Mouse (Mus musculus) neural tube, embryonic 14.5 days (tissue): ENCODE data around the gene Ppp1cc. TPM values are rescaled to one million over a fixed set of nuclear protein-coding genes. Genes with fewer than 3 reads are reported as not detected.
"Not testable (repeated sequence)": the region's sequence is repeated elsewhere in the genome, so short reads cannot be mapped to it uniquely, and the experiment has no call there.

Experiments
- ATAC-seq: fragments of 200-750 bp; cut with Nextera tagmentation; 2 replicates; pipeline ENCODE4 v1.8.0; 2017; ENCODE audit warnings: low read depth, mild to moderate bottlenecking, moderate TSS enrichment, moderate library complexity
- H3K27ac ChIP-seq: fragments of 300-500 bp; sonication (generic); 2 replicates; pipeline ENCODE4 v1.5.1; 2014; ENCODE audit warnings: low read depth, mild to moderate bottlenecking, control low read depth, low read length, moderate library complexity, mixed read lengths
- H3K27me3 ChIP-seq: fragments of 300-500 bp; sonication (generic); 2 replicates; pipeline ENCODE4 v1.6.1; 2014; ENCODE audit warnings: low read length; ENCODE audit not compliant: control insufficient read depth, insufficient read depth
- H3K36me3 ChIP-seq: fragments of 300-500 bp; sonication (generic); 2 replicates; pipeline ENCODE4 v1.6.1; 2014; ENCODE audit warnings: low read length, mixed read lengths; ENCODE audit not compliant: control insufficient read depth, insufficient read depth
- H3K4me1 ChIP-seq: fragments of 300-500 bp; sonication (generic); 2 replicates; pipeline ENCODE4 v1.6.1; 2014; ENCODE audit warnings: low read length; ENCODE audit not compliant: control insufficient read depth, insufficient read depth
- H3K4me2 ChIP-seq: fragments of 300-500 bp; sonication (generic); 2 replicates; pipeline ENCODE4 v1.6.1; 2014; ENCODE audit warnings: mild to moderate bottlenecking, low read depth, low read length, control low read depth
- H3K4me3 ChIP-seq: fragments of 300-500 bp; sonication (generic); 2 replicates; pipeline ENCODE4 v1.5.1; 2014; ENCODE audit warnings: low read depth, low read length, control low read depth, mixed read lengths
- H3K9ac ChIP-seq: fragments of 300-500 bp; sonication (generic); replicated peaks from 2 replicates; pipeline ENCODE4 v1.6.1; 2014; ENCODE audit warnings: low read depth, mild to moderate bottlenecking, control low read depth, low read length, mixed read lengths
- H3K9me3 ChIP-seq: fragments of 300-500 bp; sonication (generic); 2 replicates; pipeline ENCODE4 v1.6.1; 2016; ENCODE audit warnings: low read length; ENCODE audit not compliant: control insufficient read depth
- WGBS: fragments of 180-500 bp; shearing (Covaris S2); extraction: QIAGEN DNeasy Blood & Tissue Kit; methylation state at CpG from one replicate; pipeline ENCODE4 v1.1.7; 2014; 5-methylcytosine and 5-hydroxymethylcytosine counted together
- polyA plus RNA-seq: library from polyadenylated mRNA; unstranded; fragments of >200 nt; fragmentation: Nextera tagmentation; extraction: Ambion mirVana; gene quantifications from 2 replicates; pipeline ENCODE4 v1.2.1, GENCODE M21; 2014

The Ppp1cc gene
- polyA plus RNA-seq, 1 experiment from 2014 or later: 202 TPM

DNA sequence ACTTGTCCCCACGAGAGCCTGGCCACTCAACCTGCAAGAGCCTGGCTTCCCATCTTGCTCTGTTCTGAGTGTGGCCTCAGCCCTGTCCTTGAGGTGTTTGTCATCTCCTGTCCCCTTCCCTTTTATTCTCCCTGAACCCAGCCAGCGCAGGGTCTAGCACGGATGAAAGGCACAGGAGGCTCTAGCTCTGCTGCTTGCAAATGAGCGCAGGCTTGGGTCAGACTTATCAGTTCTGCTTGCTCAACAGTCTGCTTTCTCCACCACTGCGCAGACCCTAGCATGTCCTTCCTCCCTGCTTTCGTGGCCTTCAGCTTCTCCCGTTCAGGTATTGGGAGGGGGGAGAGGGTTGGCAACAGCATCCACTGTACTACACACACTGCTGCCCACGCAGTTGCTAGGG lies 54.0 kb downstream of the Ppp1cc start:
- Histone ChIP-seq H3K4me3 (no peak overlapping the region), H3K4me1 (peaks cover 5% of the 10 kb centered on the region; the same call in 1 of the 2 replicates), H3K27ac (no peak overlapping the region), H3K36me3 (no peaks in the 10 kb centered on the region), H3K4me2 (no peak overlapping the region), H3K9ac (no peak overlapping the region), H3K27me3 (no peaks in the 10 kb centered on the region), H3K9me3 (no peaks in the 10 kb centered on the region)
- ATAC-seq: no peak
- 87% methylated on average over 8 of the region's 8 CpGs for WGBS

DNA sequence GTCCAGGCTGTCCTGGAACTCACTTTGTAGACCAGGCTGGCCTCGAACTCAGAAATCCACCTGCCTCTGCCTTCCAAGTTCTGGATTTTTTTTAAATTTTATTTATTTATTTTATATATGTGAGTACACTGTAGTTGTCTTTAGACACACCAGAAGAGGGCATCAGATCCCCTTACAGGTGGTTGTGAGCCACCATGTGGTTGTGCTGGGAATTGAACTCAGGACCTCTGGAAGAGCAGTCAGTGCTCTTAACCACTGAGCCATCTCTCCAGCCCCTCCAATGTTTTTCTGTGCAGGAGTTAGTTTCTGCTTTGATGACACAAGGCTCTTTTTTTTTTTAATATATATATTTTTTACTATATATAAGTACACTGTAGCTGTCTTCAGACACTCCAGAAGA lies 54.7 kb downstream of the Ppp1cc start:
- not testable (repeated sequence) for H3K36me3 ChIP-seq, H3K4me1 ChIP-seq, H3K9ac ChIP-seq, ATAC-seq, H3K4me2 ChIP-seq, H3K27me3 ChIP-seq, H3K27ac ChIP-seq, H3K4me3 ChIP-seq, H3K9me3 ChIP-seq
- WGBS: 100% methylated on average over 1 of the region's 1 CpGs

- Histone ChIP-seq H3K27me3 (no peaks in the 10 kb centered on the region), H3K4me3 (no peak overlapping the region), H3K4me2 (no peak overlapping the region), H3K4me1 (peaks cover 5% of the 10 kb centered on the region; the same call in 1 of the 2 replicates), H3K9ac (no peak overlapping the region), H3K9me3 (no peaks in the 10 kb centered on the region), H3K27ac (no peak overlapping the region), H3K36me3 (no peaks in the 10 kb centered on the region)
- 82% methylated on average over 6 of the region's 6 CpGs for WGBS
- no peak for ATAC-seq
These were observed 55.8 kb downstream of the Ppp1cc start for GRCm38 (mm10) chr5:122213861-122214260.

DNA sequence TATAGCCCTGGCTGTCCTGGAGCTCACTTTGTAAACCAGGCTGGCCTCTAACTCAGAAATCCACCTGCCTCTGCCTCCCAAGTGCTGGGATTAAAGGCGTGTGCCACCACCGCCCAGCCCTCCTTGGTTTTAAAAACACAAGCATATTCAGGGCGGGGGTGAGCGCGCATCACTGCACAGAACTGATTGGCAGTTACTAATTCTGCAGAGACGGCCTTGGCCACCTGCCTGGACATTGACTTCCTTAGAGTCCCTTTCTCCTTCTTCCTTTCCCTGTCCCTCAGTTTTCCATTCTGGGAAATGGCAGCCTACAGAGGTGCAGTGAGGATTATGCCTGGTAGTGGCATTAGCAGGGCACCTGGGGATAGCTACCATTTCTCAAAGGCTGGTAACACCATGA lies 59.6 kb downstream of the Ppp1cc start:
- 88% methylated on average over 6 of the region's 6 CpGs for WGBS
- Histone ChIP-seq H3K27me3 (no peaks in the 10 kb centered on the region), H3K4me1 (no peaks in the 10 kb centered on the region), H3K9me3 (no peaks in the 10 kb centered on the region), H3K4me2 (no peak overlapping the region), H3K27ac (no peak overlapping the region), H3K9ac (no peak overlapping the region), H3K36me3 (no peaks in the 10 kb centered on the region), H3K4me3 (no peak overlapping the region)
- ATAC-seq: no peak

DNA sequence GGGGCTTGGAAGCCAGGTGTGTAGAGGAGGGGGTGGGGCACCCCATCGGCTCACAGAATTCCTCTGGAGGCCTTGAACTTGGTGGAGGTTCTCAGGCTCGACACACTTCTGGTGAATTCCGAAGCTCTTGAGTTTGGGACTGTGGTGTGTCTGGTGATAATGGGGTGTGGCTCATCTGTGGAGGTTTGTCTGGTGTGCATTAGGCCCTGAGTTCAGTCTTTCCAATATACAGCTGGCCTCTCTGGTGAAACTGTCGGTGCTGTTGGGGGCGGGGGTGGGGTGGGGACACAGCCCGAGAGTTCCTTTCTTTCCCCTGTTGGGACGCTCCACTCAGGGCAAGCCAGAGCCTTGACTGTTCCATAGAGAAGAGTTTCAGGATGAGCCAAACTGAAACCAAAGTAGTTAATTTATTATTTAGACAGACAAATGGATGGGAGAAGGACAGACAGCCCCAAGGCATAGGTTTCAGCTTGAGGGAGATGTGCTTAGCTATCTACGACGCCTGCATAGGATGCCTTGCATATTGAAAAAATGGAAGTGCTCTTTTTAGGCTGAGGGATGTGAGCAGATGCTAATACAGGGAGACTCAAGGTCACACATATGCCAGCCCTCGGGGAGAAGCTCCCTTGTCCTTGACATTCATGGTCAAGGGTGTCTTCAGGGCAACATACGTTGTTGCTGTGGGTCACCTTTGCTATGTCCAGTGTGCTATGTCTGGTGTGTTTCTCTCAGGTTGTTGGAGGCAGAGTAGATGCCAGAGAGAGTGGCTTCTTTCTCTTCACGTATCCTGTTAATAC lies 60.2 kb downstream of the Ppp1cc start:
- no peak overlapping the region for H3K4me3 ChIP-seq
- no peak overlapping the region for H3K27ac ChIP-seq
- H3K9ac ChIP-seq: no peak overlapping the region
- no peaks in the 10 kb centered on the region for H3K36me3 ChIP-seq
- no peaks in the 10 kb centered on the region for H3K4me1 ChIP-seq
- no peak overlapping the region for H3K4me2 ChIP-seq
- no peaks in the 10 kb centered on the region for H3K9me3 ChIP-seq
- no peak for ATAC-seq
- H3K27me3 ChIP-seq: no peaks in the 10 kb centered on the region
- 87% methylated on average over 12 of the region's 12 CpGs for WGBS

DNA sequence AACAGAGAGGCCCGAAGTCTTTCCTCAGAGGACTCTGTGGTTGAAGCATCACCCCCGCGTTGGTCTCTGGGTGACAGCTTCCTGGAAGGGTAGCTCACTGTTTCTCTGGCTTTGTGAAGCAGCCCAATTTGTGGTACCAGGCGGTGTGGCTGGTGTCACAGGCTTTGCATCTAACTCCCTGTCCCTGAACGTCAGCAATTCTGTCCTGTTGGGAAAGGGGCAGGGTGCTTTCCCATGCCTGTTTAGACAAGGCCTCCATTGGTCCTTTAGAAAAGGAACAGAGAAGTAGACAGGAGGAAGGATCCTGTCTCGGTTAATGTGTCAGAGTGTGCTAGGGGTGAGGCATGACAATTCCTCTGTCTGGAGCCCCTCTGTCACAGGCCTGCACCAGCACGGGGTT lies 60.9 kb downstream of the Ppp1cc start:
- Histone ChIP-seq H3K27ac (no peak overlapping the region), H3K9me3 (no peaks in the 10 kb centered on the region), H3K36me3 (no peaks in the 10 kb centered on the region), H3K9ac (no peak overlapping the region), H3K4me3 (no peak overlapping the region), H3K4me1 (no peaks in the 10 kb centered on the region), H3K27me3 (no peaks in the 10 kb centered on the region), H3K4me2 (no peak overlapping the region)
- no peak for ATAC-seq
- WGBS: 79% methylated on average over 7 of the region's 7 CpGs

GRCm38 (mm10) chr5:122219655-122220629 lies 61.9 kb downstream of the Ppp1cc start:
- Histone ChIP-seq H3K4me3 (no peak overlapping the region), H3K27ac (no peak overlapping the region), H3K27me3 (no peaks in the 10 kb centered on the region), H3K9me3 (no peaks in the 10 kb centered on the region), H3K9ac (0 out of 2 replicates have a peak overlapping the region, but pooled peaks have one; percentile 7), H3K4me1 (no peaks in the 10 kb centered on the region), H3K36me3 (no peaks in the 10 kb centered on the region), H3K4me2 (no peak overlapping the region)
- ATAC-seq: no peak
- WGBS: 75% methylated on average over 18 of the region's 18 CpGs

- 92% methylated on average over 4 of the region's 4 CpGs for WGBS
- no peak for ATAC-seq
- H3K4me2 ChIP-seq: no peak overlapping the region
- H3K27ac ChIP-seq: no peak overlapping the region
- H3K9ac ChIP-seq: no peak overlapping the region
- H3K4me1 ChIP-seq: no peaks in the 10 kb centered on the region
- H3K9me3 ChIP-seq: no peaks in the 10 kb centered on the region
- H3K36me3 ChIP-seq: no peaks in the 10 kb centered on the region
- H3K4me3 ChIP-seq: no peak overlapping the region
- no peaks in the 10 kb centered on the region for H3K27me3 ChIP-seq
These were observed 63.0 kb downstream of the Ppp1cc start for GRCm38 (mm10) chr5:122221085-122221484.

DNA sequence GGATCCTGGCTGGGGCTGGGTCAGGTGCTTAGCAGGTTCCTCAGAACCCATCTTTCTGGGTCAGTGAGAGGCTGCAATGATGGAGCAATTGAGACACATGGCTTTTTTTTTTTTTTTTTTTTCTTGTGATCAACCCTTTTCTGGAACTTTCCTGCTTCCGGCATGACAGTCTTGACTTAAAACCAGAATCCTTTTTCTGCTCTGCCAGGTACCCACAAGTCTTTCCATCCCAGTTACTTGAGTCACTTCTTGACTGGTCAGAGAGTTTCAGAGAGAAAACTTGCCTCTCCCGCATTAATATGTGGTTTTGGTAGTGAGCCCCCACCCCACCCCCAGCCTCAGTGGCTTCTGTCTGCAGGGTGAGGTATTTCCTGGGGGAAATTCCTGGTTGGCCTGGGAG lies 66.2 kb downstream of the Ppp1cc start:
- Histone ChIP-seq H3K27me3 (no peaks in the 10 kb centered on the region), H3K4me3 (no peak overlapping the region), H3K27ac (no peak overlapping the region), H3K9me3 (no peaks in the 10 kb centered on the region), H3K4me1 (no peaks in the 10 kb centered on the region), H3K36me3 (no peaks in the 10 kb centered on the region), H3K9ac (no peak overlapping the region), H3K4me2 (no peak overlapping the region)
- 98% methylated on average over 2 of the region's 2 CpGs for WGBS
- ATAC-seq: no peak
